Mouse (Mus musculus): ENCODE measurements around the gene Dcps.
A peak's percentile ranks its signal among the peaks of the same experiment; 100 is the strongest.

DNA sequence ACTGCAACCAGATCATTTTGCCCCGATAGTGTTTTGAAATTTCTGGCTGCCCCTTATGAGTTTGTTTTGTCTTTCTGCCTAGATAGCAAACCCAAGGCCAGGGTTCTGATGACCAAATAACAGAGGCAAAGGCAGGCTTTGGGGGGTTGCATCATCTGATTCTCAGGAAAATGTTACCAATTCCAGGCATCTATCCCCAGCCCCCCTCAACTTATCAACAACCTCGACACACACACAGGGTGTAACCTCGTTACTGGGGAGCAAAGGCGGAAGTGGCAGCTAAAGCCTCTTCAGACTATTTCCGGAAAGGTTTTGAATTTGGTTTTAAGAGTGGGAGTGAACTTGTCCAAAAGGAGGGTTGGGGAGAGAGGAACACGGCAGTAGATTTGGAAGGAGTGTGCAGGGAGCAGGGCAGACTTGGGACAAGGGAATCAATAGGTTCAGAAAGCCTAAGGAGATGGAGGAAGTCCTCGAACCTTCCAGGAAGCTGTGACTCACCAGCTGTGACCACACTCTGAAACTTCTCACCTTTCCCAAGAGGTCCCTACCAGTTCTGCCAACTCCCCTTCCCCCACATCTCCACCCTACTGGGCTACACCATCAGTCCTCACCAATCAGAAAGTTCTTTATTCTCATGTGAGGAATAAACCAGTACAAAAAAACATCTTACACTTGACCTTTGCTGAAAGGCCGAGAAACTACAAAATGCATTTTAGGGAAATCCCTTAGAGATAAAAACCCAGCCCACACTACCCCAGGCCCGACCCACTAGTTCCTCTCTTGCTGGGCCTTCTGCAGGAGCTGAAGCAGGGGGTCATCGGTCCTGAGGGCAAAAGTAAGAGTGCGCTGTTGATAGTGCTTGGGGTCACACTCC is 51.8 kb downstream of the Dcps start:
- TF ChIP-seq CTCF (IDR thresholded peaks at IDR 0.05; ENCODE audit: low read depth) (no peak), EP300 (IDR thresholded peaks at IDR 0.05; ENCODE audit: low read depth) (peak; percentile 82)
